Mouse (Mus musculus) cerebellum, adult 2 months (tissue): ENCODE data around the gene Cacna2d3. TPM values are rescaled to one million over a fixed set of nuclear protein-coding genes. Genes with fewer than 3 reads are reported as not detected.
A peak's percentile ranks its signal among the peaks of the same experiment; 100 is the strongest.

ENCODE experiments used
- DNase-seq, 2 experiments: peaks; one replicate each; pipeline ENCODE4 v3.0.0; 2021
- H3K27ac ChIP-seq: fragments of 200-500 bp; 2 replicates; pipeline ENCODE4 v1.5.1; 2012; ENCODE audit warnings: low read length, control low read depth, inconsistent platforms; ENCODE audit not compliant: insufficient read depth
- H3K27me3 ChIP-seq: fragments of 200-500 bp; 2 replicates; pipeline ENCODE4 v1.6.1; 2012; ENCODE audit warnings: inconsistent platforms, mild to moderate bottlenecking, low read length, moderate library complexity; ENCODE audit not compliant: control insufficient read depth, insufficient read depth
- H3K4me1 ChIP-seq: fragments of 200-500 bp; 2 replicates; pipeline ENCODE4 v1.6.1; 2011; ENCODE audit warnings: low read length; ENCODE audit not compliant: control insufficient read depth, insufficient read depth
- H3K4me3 ChIP-seq: fragments of 200-500 bp; replicated peaks from 2 replicates; pipeline ENCODE3; 2011; ENCODE audit warnings: mild to moderate bottlenecking, low read depth, low read length, control low read depth; ENCODE audit not compliant: insufficient read depth
- CTCF ChIP-seq: fragments of 200-500 bp; IDR thresholded peaks from 2 replicates; pipeline ENCODE4 v1.5.1; 2011; ENCODE audit warnings: low read depth, mild to moderate bottlenecking, control low read depth, low read length, moderate library complexity, borderline replicate concordance; ENCODE audit not compliant: insufficient read depth
- POLR2A ChIP-seq: fragments of 200-500 bp; IDR thresholded peaks from 2 replicates; pipeline ENCODE4 v1.6.1; 2011; ENCODE audit warnings: low read length, control low read depth, borderline replicate concordance; ENCODE audit not compliant: insufficient read depth
- WGBS: fragments of 180-500 bp; shearing (Covaris S2); methylation state at CpG from one replicate; pipeline ENCODE4 v1.1.7; 2018; 5-methylcytosine and 5-hydroxymethylcytosine counted together
- polyA plus RNA-seq: library from polyadenylated mRNA; depleted of rRNA; stranded (reverse); fragments of >200 nt; gene quantifications from 2 replicates; pipeline ENCODE4 v1.2.3, GENCODE M21; 2012

Gene Cacna2d3
- polyA plus RNA-seq, 1 experiment = 40.3 TPM

GRCm38 (mm10) chr14:29015896-29016295 is 705.8 kb downstream of the Cacna2d3 start:
- 85% methylated on average over 5 of the region's 5 CpGs for WGBS
- H3K4me1 ChIP-seq = peaks cover 10% of the 10 kb centered on the region; the same call in 1 of the 2 replicates
- no peak overlapping the region for H3K27ac ChIP-seq

GRCm38 (mm10) chr14:29014680-29015079 is 707.0 kb downstream of the Cacna2d3 start:
- Histone ChIP-seq H3K27ac (no peak overlapping the region), H3K27me3 (no peaks in the 10 kb centered on the region), H3K4me3 (no peak overlapping the region), H3K4me1 (peaks cover 10% of the 10 kb centered on the region; the same call in 1 of the 2 replicates)
- 73% methylated on average over 2 of the region's 2 CpGs for WGBS
- TF ChIP-seq POLR2A (no peak), CTCF (no peak)
- DNase-seq = peak; percentile 44 to 65

More at GRCm38 (mm10) chr14:29015896-29016295, 705.8 kb downstream of the Cacna2d3 start:
- Histone ChIP-seq H3K27me3 (no peaks in the 10 kb centered on the region), H3K4me3 (no peak overlapping the region)
- DNase-seq = peak in 1 of 2 experiments; percentile 24
- no peak for TF ChIP-seq POLR2A
- no peak for TF ChIP-seq CTCF

GRCm38 (mm10) chr14:29013161-29013560 is 708.5 kb downstream of the Cacna2d3 start:
- WGBS = 14% methylated on average over 3 of the region's 3 CpGs
- H3K27ac ChIP-seq = no peak overlapping the region
- DNase-seq = peak; percentile 43 to 68
- H3K4me3 ChIP-seq = no peak overlapping the region
- no peaks in the 10 kb centered on the region for H3K27me3 ChIP-seq
- H3K4me1 ChIP-seq = peaks cover 10% of the 10 kb centered on the region; the same call in 1 of the 2 replicates
- TF ChIP-seq POLR2A = no peak
- no peak for TF ChIP-seq CTCF

GRCm38 (mm10) chr14:29009644-29010043 is 712.0 kb downstream of the Cacna2d3 start:
- Histone ChIP-seq H3K27me3 (no peaks in the 10 kb centered on the region), H3K4me1 (peaks cover 6% of the 10 kb centered on the region; the same call in 1 of the 2 replicates), H3K4me3 (no peak overlapping the region), H3K27ac (no peak overlapping the region)
- TF ChIP-seq POLR2A = no peak
- no peak for TF ChIP-seq CTCF
- no peak for DNase-seq
- 93% methylated on average over 4 of the region's 4 CpGs for WGBS

- no peak for TF ChIP-seq CTCF
- no peak for TF ChIP-seq POLR2A
- DNase-seq = no peak
- H3K4me3 ChIP-seq = no peak overlapping the region
- no peaks in the 10 kb centered on the region for H3K27me3 ChIP-seq
- no peak overlapping the region for H3K27ac ChIP-seq
- WGBS = 79% methylated on average over 5 of the region's 5 CpGs
- no peaks in the 10 kb centered on the region for H3K4me1 ChIP-seq
Measured at GRCm38 (mm10) chr14:29005228-29005840, 716.3 kb downstream of the Cacna2d3 start.

- Histone ChIP-seq H3K4me1 (no peaks in the 10 kb centered on the region), H3K27ac (no peak overlapping the region), H3K4me3 (no peak overlapping the region), H3K27me3 (no peaks in the 10 kb centered on the region)
- WGBS = over 99% methylated on average over 3 of the region's 3 CpGs
- DNase-seq = no peak
- no peak for TF ChIP-seq POLR2A
- no peak for TF ChIP-seq CTCF
Measured at GRCm38 (mm10) chr14:28996569-28996968, 725.1 kb downstream of the Cacna2d3 start.

- Histone ChIP-seq H3K4me3 (no peak overlapping the region), H3K4me1 (peaks cover 5% of the 10 kb centered on the region), H3K27me3 (no peaks in the 10 kb centered on the region), H3K27ac (no peak overlapping the region)
- DNase-seq = no peak
- TF ChIP-seq CTCF (no peak), POLR2A (no peak)
- 77% methylated on average over 7 of the region's 7 CpGs for WGBS
Measured at GRCm38 (mm10) chr14:28988211-28988900, 733.3 kb downstream of the Cacna2d3 start.

- Histone ChIP-seq H3K4me3 (no peak overlapping the region), H3K27ac (no peak overlapping the region), H3K4me1 (peaks cover 9% of the 10 kb centered on the region), H3K27me3 (no peaks in the 10 kb centered on the region)
- TF ChIP-seq POLR2A (no peak), CTCF (no peak)
- WGBS = 49% methylated on average over 2 of the region's 2 CpGs
- no peak for DNase-seq
Measured at GRCm38 (mm10) chr14:28984276-28984675, 737.4 kb downstream of the Cacna2d3 start.
